In the genomic region with DNA sequence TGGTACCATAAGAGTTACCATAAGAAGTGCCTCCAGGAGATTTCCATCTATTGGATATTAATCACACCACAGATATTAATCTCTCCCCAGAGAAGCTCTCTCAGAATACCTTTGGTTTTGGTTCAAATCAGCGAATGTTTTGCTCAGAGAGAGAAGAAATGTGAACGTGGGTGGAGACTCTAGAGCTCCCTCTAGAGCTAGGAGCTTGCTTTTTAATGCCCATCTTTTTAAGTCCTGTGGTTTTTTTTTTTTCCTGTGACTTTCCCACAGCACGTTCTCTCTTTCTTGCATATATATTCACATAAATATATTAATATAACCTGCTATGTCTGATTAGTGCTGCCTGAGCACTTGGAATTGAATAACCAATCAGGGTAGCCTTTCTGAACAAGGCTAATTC, we compare ENCODE assay signal across 11 mouse cellular contexts.
DNase-seq lines count a peak whose midpoint lies in the region; ATAC-seq and TF ChIP-seq lines count a peak whose summit lies in the region.
"Had no signal": no experiment of that assay in that cellular context is flagged by ENCODE, and none has a peak within 500 bp of the region (broad histone marks: within the 10 kb centered on the region; RNA-seq: fewer than 3 reads in every experiment).

No protein-coding gene starts in this region.

- H3K36me3 ChIP-seq in kidney, postnatal 0 days (ENCODE audit: insufficient read depth, low read length), result no peaks in the 10 kb centered on the region
- no peaks in the 10 kb centered on the region for H3K36me3 ChIP-seq in kidney, embryonic 16.5 days (ENCODE audit: insufficient read depth, low read length)
- H3K36me3 ChIP-seq: limb, embryonic 10.5 days; neural tube, embryonic 15.5 days had no signal

- H3K9ac ChIP-seq in kidney, postnatal 0 days (ENCODE audit: low read depth, low read length), result no peak overlapping the region
- H3K9ac ChIP-seq in kidney, embryonic 16.5 days (replicated peaks; ENCODE audit: low read length), result no peak overlapping the region
- H3K9ac ChIP-seq: neural tube, embryonic 15.5 days had no signal

- H3K9me3 ChIP-seq in kidney, postnatal 0 days (replicated peaks; ENCODE audit: low read length), result no peaks in the 10 kb centered on the region
- peaks cover 3% of the 10 kb centered on the region; the same call in 1 of the 2 replicates for H3K9me3 ChIP-seq in kidney, embryonic 16.5 days (ENCODE audit: low read length)
- H3K9me3 ChIP-seq: limb, embryonic 10.5 days; neural tube, embryonic 15.5 days had no signal

- ATAC-seq in kidney, postnatal 0 days (replicated peaks; ENCODE audit: low FRiP score, low read depth), result no peak
- no peak for ATAC-seq in kidney, embryonic 16.5 days (ENCODE audit: low FRiP score, low TSS enrichment)
- no peak for ATAC-seq in monocyte, adult 5-6 weeks (replicated peaks; ENCODE audit: insufficient number of reproducible peaks, low FRiP score, low TSS enrichment, poor library complexity, severe bottlenecking)

- H3K27me3 ChIP-seq in cerebellum, adult 2 months (ENCODE audit: control insufficient read depth, insufficient read depth, low read length), result no peaks in the 10 kb centered on the region
- no peaks in the 10 kb centered on the region for H3K27me3 ChIP-seq in kidney, postnatal 0 days (ENCODE audit: insufficient read depth, low read length)
- H3K27me3 ChIP-seq in kidney, embryonic 16.5 days (ENCODE audit: insufficient read depth, low read length), result no peaks in the 10 kb centered on the region
- H3K27me3 ChIP-seq: neural tube, embryonic 15.5 days had no signal

- H3K4me1 ChIP-seq in cerebellum, adult 2 months (ENCODE audit: control insufficient read depth, insufficient read depth, low read length), result no peaks in the 10 kb centered on the region
- no peaks in the 10 kb centered on the region for H3K4me1 ChIP-seq in kidney, postnatal 0 days (replicated peaks; ENCODE audit: insufficient read depth, low read length)
- no peaks in the 10 kb centered on the region for H3K4me1 ChIP-seq in kidney, embryonic 16.5 days (ENCODE audit: insufficient read depth, low read length)
- H3K4me1 ChIP-seq: limb, embryonic 10.5 days; neural tube, embryonic 15.5 days had no signal

- DNase-seq in cerebellum, postnatal 10 days, result peak; percentile 7 to 37
- DNase-seq in cerebellum, adult 2 months, result no peak
- DNase-seq in kidney, postnatal 0 days (ENCODE audit: low spot score), result peak; percentile 32
- DNase-seq in 416B (ENCODE audit: low read depth), result peak; percentile 17
- peak; percentile 51 for DNase-seq in brain, adult 2 months (ENCODE audit: low read depth, low spot score)
- no peak for DNase-seq in right cerebral cortex, postnatal 36 days (ENCODE audit: low spot score in 2 of 2)
- DNase-seq: heart, adult 11 months had no signal

- WGBS in cerebellum, adult 2 months, result 24% methylated on average over 3 of the region's 3 CpGs
- WGBS in kidney, postnatal 0 days, result 32% methylated on average over 3 of the region's 3 CpGs
- WGBS in kidney, embryonic 16.5 days, result 37% methylated on average over 3 of the region's 3 CpGs

- no peak overlapping the region for H3K4me2 ChIP-seq in kidney, postnatal 0 days (ENCODE audit: low read length)
- no peak overlapping the region for H3K4me2 ChIP-seq in kidney, embryonic 16.5 days (replicated peaks; ENCODE audit: low read depth, low read length)
- H3K4me2 ChIP-seq: neural tube, embryonic 15.5 days had no signal

- no peak overlapping the region for H3K4me3 ChIP-seq in cerebellum, adult 2 months (replicated peaks; ENCODE audit: insufficient read depth, low read depth, low read length)
- no peak overlapping the region for H3K4me3 ChIP-seq in kidney, postnatal 0 days (replicated peaks; ENCODE audit: low read depth, low read length)
- no peak overlapping the region for H3K4me3 ChIP-seq in kidney, embryonic 16.5 days (ENCODE audit: low read length)
- H3K4me3 ChIP-seq: limb, embryonic 10.5 days; neural tube, embryonic 15.5 days had no signal

- TF ChIP-seq CTCF in cerebellum, adult 2 months (IDR thresholded peaks at IDR 0.05; ENCODE audit: borderline replicate concordance, insufficient read depth, low read depth, low read length), result no peak
- TF ChIP-seq CTCF in kidney, postnatal 0 days (IDR thresholded peaks at IDR 0.05; ENCODE audit: low read depth), result peak; percentile 62

- TF ChIP-seq POLR2A in cerebellum, adult 2 months (IDR thresholded peaks at IDR 0.05; ENCODE audit: borderline replicate concordance, insufficient read depth, low read length), result no peak

- H3K27ac ChIP-seq in cerebellum, adult 2 months (ENCODE audit: insufficient read depth, low read length), result no peak overlapping the region
- H3K27ac ChIP-seq in kidney, postnatal 0 days, result no peak overlapping the region
- no peak overlapping the region for H3K27ac ChIP-seq in kidney, embryonic 16.5 days (ENCODE audit: low read length)
- H3K27ac ChIP-seq: limb, embryonic 10.5 days; neural tube, embryonic 15.5 days had no signal

Comparison
In these comparisons a context has a peak if more than half of its experiments do, and no peak if none do; other contexts are left out.
1. DNase-seq: peak in cerebellum, postnatal 10 days (2 of 2), kidney, postnatal 0 days (single experiment), 416B (single experiment) and brain, adult 2 months (single experiment); none in cerebellum, adult 2 months (0 of 2) and right cerebral cortex, postnatal 36 days (0 of 2).